Mouse (Mus musculus) liver, embryonic 14.5 days (tissue): Measurements from ENCODE around the gene Foxj3. TPM values are rescaled to one million over a fixed set of nuclear protein-coding genes. Genes with fewer than 3 reads are reported as not detected.
A peak's percentile ranks its signal among the peaks of the same experiment; 100 is the strongest.

Experiments used
- ATAC-seq: fragments of 200-750 bp; cut with Nextera tagmentation; 2 replicates; pipeline ENCODE4 v1.8.0; 2017; ENCODE audit warnings: moderate number of reproducible peaks, mild to moderate bottlenecking, moderate library complexity; ENCODE audit not compliant: insufficient read depth
- DNase-seq, 3 experiments: peaks; one replicate each; pipeline ENCODE4 v3.0.0-alpha.2; 2012 to 2013; ENCODE audit warnings: low read depth in 3 of 3, low spot score in 3 of 3
- H3K27ac ChIP-seq: fragments of 300-500 bp; sonication (generic); 2 replicates; pipeline ENCODE4 v1.5.1; 2014; ENCODE audit warnings: moderate library complexity, mild to moderate bottlenecking, control low read depth, inconsistent platforms
- H3K27me3 ChIP-seq: fragments of 300-500 bp; sonication (generic); 2 replicates; pipeline ENCODE4 v1.6.1; 2014; ENCODE audit warnings: mild to moderate bottlenecking, low read length, moderate library complexity; ENCODE audit not compliant: control insufficient read depth, insufficient read depth
- H3K36me3 ChIP-seq: fragments of 300-500 bp; sonication (generic); replicated peaks from 2 replicates; pipeline ENCODE4 v1.6.1; 2014; ENCODE audit warnings: low read depth; ENCODE audit not compliant: control insufficient read depth, insufficient read depth
- H3K4me1 ChIP-seq, 2 experiments: fragments of 200-500 bp in 1 of 2; fragments of 300-500 bp in 1 of 2; sonication (generic) in 1 of 2; replicated peaks; 2 replicates each; pipeline ENCODE4 v1.6.1; 2012 to 2014; ENCODE audit warnings: antibody characterized with exemption in 1 of 2, inconsistent platforms in 1 of 2, low read length in 1 of 2; ENCODE audit not compliant: control insufficient read depth in 2 of 2, insufficient read depth in 2 of 2
- H3K4me2 ChIP-seq: fragments of 300-500 bp; sonication (generic); 2 replicates; pipeline ENCODE4 v1.6.1; 2014; ENCODE audit warnings: low read depth, mild to moderate bottlenecking, control low read depth, moderate library complexity
- H3K4me3 ChIP-seq, 2 experiments: fragments of 200-500 bp in 1 of 2; fragments of 300-500 bp in 1 of 2; sonication (generic) in 1 of 2; 2 replicates each; pipeline ENCODE4 v1.5.1; 2012 to 2014; ENCODE audit warnings: low read depth in 2 of 2, low read length in 2 of 2, mild to moderate bottlenecking in 2 of 2, control low read depth in 1 of 2, inconsistent platforms in 1 of 2, moderate library complexity in 1 of 2; ENCODE audit not compliant: insufficient read depth in 1 of 2
- H3K9ac ChIP-seq: fragments of 300-500 bp; sonication (generic); replicated peaks from 2 replicates; pipeline ENCODE4 v1.6.1; 2014; ENCODE audit warnings: mild to moderate bottlenecking, control low read depth, moderate library complexity
- H3K9me3 ChIP-seq: fragments of 300-500 bp; sonication (generic); 2 replicates; pipeline ENCODE4 v1.6.1; 2016; ENCODE audit warnings: low read length, mixed read lengths; ENCODE audit not compliant: control insufficient read depth
- CTCF ChIP-seq: IDR thresholded peaks from 2 replicates; pipeline ENCODE4 v1.5.1; 2016; ENCODE audit warnings: antibody characterized with exemption, low read depth, control low read depth
- EP300 ChIP-seq: IDR thresholded peaks from 2 replicates; pipeline ENCODE4 v1.6.1; 2016; ENCODE audit warnings: antibody characterized with exemption, low read depth
- WGBS: fragments of 180-500 bp; shearing (Covaris S2); extraction: QIAGEN DNeasy Blood & Tissue Kit; methylation state at CpG from one replicate; pipeline ENCODE4 v1.1.7; 2014; ENCODE audit not compliant: insufficient replicate concordance; 5-methylcytosine and 5-hydroxymethylcytosine counted together
- polyA plus RNA-seq, 2 experiments: library from polyadenylated mRNA; depleted of rRNA in 1 of 2; stranded (reverse) in 1 of 2; unstranded in 1 of 2; fragments of >200 nt; fragmentation: Nextera tagmentation in 1 of 2; extraction: Ambion mirVana in 1 of 2; gene quantifications; 2 replicates each; pipeline versions ENCODE4 v1.2.1 to v1.2.3; 2012 to 2014

The Foxj3 gene
- polyA plus RNA-seq, 2 experiments = 4.5 to 4.7 TPM

DNA sequence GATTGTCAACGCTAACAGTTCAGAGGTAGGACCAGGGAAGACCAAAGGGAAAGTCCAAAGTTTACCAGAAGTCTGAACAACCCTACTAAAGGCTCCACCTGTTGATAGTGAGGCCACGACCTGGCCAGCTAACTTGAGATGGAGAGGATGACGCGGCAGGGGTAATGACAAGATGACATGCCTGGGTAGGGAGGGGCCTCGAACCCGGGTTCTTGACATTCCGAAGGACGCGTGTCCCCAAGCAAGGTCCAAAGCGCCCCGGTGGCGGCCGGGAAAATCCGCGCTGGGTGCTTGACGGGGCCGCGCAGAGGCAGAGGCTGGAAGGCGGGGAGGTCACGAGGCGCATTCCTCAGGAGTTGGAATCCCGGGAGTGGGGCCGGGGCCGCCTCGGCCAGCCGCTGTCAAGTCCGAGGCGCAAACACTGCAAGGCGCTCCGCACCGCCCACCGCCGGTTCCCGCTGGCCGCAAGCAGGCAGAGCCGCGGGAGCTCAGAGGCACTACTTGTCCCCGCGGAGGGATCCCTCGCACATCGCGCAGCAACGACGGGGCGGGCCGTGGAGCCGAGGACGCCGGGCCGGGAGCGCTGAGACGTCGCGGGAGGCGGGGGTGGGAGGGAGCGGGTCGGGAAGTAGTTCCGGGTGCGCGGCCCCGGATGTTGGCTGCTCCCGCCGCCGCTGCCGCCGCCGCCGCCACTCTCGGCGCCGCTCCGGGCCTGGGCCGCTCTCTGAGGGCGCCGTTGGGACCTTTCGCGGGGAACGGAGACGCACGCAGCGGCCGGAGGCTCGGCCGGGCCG is 2.4 kb downstream of the Foxj3 start, which contains the start of gene Frg2f1:
Frg2f1 (minus strand) TSS at position 499 of the 794 bp plus-strand sequence.
- WGBS = under 1% methylated on average over 85 of the region's 85 CpGs
- Histone ChIP-seq H3K4me2 (peak within 1 kb of the TSS; percentile 78), H3K9me3 (no peaks in the 10 kb centered on the region), H3K4me1 (peaks cover 8 to 9% of the 10 kb centered on the region in 2 experiments), H3K4me3 (peak within 1 kb of the TSS; percentile 76), H3K36me3 (no peaks in the 10 kb centered on the region), H3K9ac (peak within 1 kb of the TSS; percentile 78), H3K27ac (peak within 1 kb of the TSS; percentile 28), H3K27me3 (no peaks in the 10 kb centered on the region)
- TF ChIP-seq CTCF = no peak
- no peak for TF ChIP-seq EP300
- DNase-seq (peak; percentile 81 to 83 (median 83)), ATAC-seq (peak; percentile 96)

DNA sequence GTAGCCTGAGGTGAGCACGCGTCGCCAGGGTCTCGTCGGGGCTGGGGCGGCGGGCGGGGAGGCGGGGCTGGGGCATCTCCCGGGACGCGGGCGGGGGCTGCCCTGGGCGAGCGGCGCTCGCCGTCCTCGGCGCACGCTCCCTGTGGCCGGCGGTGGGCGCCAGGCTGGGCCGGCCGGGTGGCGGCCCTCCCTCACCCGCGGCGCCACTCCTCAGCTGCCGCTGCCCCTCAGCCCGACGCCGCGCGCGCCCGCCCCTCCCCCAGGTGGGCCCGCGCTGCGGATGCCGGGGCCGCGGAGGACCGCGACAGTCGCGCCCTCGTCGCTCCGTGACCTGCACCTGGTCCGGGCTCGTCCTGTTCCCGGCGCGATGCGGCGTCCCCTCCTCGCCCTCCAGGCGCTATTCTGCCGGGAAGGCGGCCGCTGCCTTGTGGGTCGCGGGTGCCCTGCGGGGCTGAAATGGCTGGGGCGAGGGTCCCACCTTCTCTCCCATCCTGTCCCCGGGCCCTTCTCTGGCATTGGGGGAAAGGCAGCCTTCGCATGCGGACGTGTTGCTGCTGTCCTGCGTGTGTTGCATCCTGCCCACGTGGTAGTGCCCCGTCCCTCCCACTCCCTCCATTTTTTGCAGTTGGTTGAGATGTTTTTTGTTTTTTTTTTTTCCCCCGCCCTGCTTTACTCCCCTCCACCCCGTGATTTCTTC is 3.2 kb downstream of the Foxj3 start:
- H3K4me2 ChIP-seq = peak overlapping the region; percentile 78
- peaks cover 8 to 9% of the 10 kb centered on the region in 2 experiments for H3K4me1 ChIP-seq
- H3K27me3 ChIP-seq = no peaks in the 10 kb centered on the region
- H3K36me3 ChIP-seq = no peaks in the 10 kb centered on the region
- H3K27ac ChIP-seq = peak overlapping the region; percentile 27; the same call in 1 of the 2 replicates
- no peak for DNase-seq
- TF ChIP-seq EP300 (no peak), CTCF (no peak)
- no peaks in the 10 kb centered on the region for H3K9me3 ChIP-seq
- peak overlapping the region; percentile 76 for H3K4me3 ChIP-seq
- peak overlapping the region; percentile 78 for H3K9ac ChIP-seq
- ATAC-seq = peak; percentile 65
- WGBS = 0% methylated on average over 56 of the region's 76 CpGs

DNA sequence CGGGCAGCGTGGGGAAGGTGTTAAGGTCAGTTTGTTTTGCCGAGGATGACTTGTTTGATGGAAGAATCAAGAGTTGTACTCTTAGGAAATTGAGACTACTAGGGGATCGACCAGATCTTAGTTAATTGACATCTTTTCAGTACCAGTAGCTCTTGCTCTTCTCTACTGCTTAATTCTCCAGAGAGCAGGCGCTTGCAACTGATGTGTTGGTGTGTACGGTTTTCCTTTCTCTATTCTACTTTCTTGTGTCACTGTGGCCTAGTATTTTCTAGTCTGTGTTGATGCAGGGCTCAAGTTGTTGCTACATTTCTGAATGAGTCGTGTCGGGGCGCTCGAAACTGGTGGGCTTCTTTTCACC is 3.7 kb downstream of the Foxj3 start:
- ATAC-seq (no peak), DNase-seq (no peak)
- H3K27ac ChIP-seq = no peak overlapping the region
- no peaks in the 10 kb centered on the region for H3K9me3 ChIP-seq
- no peaks in the 10 kb centered on the region for H3K27me3 ChIP-seq
- H3K9ac ChIP-seq = peak overlapping the region; percentile 78
- peak overlapping the region; percentile 76 for H3K4me3 ChIP-seq
- TF ChIP-seq CTCF (no peak), EP300 (no peak)
- H3K4me1 ChIP-seq = peaks cover 8 to 9% of the 10 kb centered on the region in 2 experiments
- H3K36me3 ChIP-seq = no peaks in the 10 kb centered on the region
- H3K4me2 ChIP-seq = peak overlapping the region; percentile 78
- WGBS = 9% methylated on average over 10 of the region's 10 CpGs

DNA sequence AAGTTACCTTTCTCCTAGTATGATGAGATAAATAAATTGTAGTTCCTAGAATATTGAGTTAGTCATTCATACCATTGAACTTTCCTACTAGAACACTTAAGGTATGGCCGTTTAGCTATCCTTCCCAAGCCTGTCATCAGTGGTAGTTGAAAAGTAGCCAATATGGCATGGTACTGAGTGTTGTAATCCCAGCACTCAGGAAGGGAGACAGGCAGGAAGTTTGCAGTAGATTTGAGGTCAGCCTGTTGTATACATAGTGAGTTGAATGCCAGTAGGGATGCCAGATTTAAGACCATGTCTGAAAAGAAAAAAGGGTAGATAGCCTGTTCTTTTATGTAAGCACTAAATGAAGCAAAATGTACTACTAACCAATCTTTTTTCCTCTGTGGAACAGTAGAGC is 14.1 kb downstream of the Foxj3 start:
- Histone ChIP-seq H3K27me3 (no peaks in the 10 kb centered on the region), H3K36me3 (no peaks in the 10 kb centered on the region), H3K4me1 (peaks cover 0 to 3% of the 10 kb centered on the region in 2 experiments; a peak in 2 of 4 replicates), H3K4me3 (no peak overlapping the region), H3K9ac (no peak overlapping the region), H3K27ac (no peak overlapping the region), H3K9me3 (no peaks in the 10 kb centered on the region), H3K4me2 (no peak overlapping the region)
- TF ChIP-seq CTCF (no peak), EP300 (no peak)
- WGBS = 48% methylated on average over 1 of the region's 1 CpGs
- no peak for ATAC-seq
- no peak for DNase-seq

DNA sequence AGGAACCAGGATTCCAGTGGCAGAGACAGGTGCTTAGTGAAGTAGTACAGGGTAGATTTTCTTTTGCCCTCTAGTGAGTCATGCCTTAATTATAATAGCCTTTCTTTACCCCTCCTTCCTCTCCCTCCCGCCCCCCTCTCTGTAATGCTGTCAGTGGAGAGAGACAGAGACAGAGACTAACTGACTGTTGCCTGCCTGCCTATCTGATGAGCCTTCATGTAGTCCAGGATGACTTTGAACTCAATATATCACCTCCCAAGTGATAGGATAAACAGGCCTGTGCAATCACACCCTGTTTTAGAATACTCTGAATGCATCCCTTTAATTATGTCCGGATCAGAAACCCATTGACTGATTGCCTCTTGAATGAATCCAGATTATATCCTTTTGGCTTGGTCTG is 18.7 kb downstream of the Foxj3 start:
- WGBS = 80% methylated on average over 2 of the region's 2 CpGs
- no peaks in the 10 kb centered on the region for H3K9me3 ChIP-seq
- ATAC-seq (no peak), DNase-seq (no peak)
- no peak overlapping the region for H3K4me3 ChIP-seq
- no peaks in the 10 kb centered on the region for H3K36me3 ChIP-seq
- H3K9ac ChIP-seq = no peak overlapping the region
- TF ChIP-seq CTCF = no peak
- no peak for TF ChIP-seq EP300
- no peak overlapping the region for H3K27ac ChIP-seq
- no peaks in the 10 kb centered on the region; a peak in 1 of 4 replicates for H3K4me1 ChIP-seq
- no peak overlapping the region for H3K4me2 ChIP-seq
- no peaks in the 10 kb centered on the region for H3K27me3 ChIP-seq
